Mouse (Mus musculus): Measurements from ENCODE around the gene Rassf7.
A peak's percentile ranks its signal among the peaks of the same experiment; 100 is the strongest.

DNA sequence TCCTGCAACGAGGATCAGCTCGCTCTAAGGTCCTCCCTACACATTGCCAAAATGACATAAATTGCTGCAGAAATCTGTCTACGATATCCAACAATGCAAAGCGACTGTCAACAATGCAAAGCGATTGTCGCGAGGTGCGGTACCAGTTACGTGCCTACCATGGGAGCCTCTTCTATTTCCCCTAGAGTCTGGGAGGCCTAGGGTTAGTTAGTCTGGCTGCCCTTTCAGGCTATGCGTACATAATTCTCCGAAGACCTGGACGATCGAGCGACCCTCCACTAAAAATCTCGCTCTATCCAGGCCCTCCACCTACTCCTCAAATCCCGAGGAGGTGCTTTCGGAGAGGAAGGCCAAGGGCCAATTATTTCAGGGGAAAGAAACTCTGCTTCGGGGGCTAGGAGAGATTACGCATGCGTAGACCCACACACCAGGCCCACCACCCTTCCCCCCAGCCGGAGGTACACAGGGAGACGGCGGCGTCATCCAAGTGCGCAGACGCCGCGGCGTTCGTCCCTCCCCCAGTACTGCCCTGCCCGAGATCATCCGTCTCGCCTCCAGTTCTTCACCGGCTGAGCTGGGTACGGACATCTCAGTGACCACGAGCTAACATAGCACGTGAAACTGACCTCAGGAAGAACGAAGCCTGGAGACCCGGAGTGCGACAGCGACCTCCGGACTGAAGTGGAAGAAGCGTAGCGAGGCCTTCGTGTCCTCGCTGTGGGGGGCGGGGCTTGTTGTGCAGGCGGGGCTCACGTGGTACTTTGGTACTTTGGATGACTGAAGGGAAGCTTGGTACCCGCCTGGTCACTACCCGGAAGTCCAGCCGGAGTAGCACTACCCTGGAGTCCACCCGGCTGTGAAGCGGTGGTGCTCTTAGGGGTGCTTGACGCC, 43.3 kb upstream of the Rassf7 start, which contains the start of gene Rnh1:
- TF ChIP-seq POLR2A (IDR thresholded peaks at IDR 0.05; ENCODE audit: insufficient read length, low read depth) (peak; percentile 67), E2F4 (IDR thresholded peaks at IDR 0.05; ENCODE audit: insufficient read depth) (no peak), CEBPB (IDR thresholded peaks at IDR 0.05; ENCODE audit: insufficient read depth, poor library complexity, severe bottlenecking) (no peak), POLR2AphosphoS2 (IDR thresholded peaks at IDR 0.05; ENCODE audit: insufficient read length, low read depth) (peak; percentile 83)
